Mouse (Mus musculus) central nervous system, embryonic 11.5 days (tissue): ENCODE data around the gene Zfand3. TPM values are rescaled to one million over a fixed set of nuclear protein-coding genes. Genes with fewer than 3 reads are reported as not detected.

ENCODE experiments used
- polyA plus RNA-seq: library from polyadenylated mRNA; depleted of rRNA; stranded (reverse); fragments of >200 nt; gene quantifications from 2 replicates; pipeline ENCODE4 v1.2.3, GENCODE M21; 2012; rRNA removed

Zfand3 gene
- 135 and 138 TPM in 2 replicates for polyA plus RNA-seq

DNA sequence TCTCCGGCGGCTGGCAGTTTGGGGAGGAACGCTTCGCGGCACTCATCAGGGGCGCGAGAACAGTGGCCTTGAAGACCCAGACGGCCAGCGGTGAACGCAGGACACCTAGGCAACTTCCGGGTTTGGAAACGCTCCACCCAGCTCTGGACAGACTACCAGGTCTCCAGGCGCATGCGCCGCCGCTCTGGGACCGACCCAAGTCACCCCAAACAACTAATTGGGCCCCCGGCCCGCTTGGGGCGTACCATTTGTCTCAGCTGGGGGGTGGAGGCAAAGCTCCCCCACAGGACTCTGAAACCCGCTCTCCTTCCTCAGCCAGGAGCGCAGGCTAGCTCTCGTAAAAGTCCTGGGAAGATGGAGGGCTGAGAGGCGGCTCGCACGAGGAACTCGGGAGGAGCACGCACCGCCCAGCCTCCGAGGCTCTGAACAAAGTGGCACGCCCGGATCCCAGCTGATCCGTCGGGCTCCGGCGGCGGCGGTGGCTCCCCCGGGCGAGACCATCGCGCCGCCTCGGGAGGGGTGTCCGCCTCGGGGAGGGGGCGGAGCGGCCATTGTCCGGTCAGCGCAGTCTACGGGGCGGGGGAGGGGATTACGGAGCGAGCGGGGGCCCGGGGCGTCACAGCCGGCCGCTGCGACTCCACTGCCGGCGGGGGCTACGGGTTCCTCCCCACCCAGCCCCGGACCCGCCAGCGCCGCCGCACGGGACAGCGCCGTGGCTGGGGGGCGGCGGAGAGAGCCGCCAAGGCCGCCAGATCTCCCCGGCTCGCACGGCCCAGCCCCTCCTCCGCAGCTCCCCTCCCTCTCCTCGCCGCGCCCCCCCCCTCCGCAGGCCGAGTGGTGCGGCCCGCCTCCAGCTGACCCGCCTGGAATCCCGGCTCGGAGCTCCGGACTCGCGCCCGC is at the start of gene Zfand3:
TSS of gene Zfand3 (plus strand) at position 531 of the 900 bp plus-strand sequence.

GRCm38 (mm10) chr17:29970037-29970555 is 34.4 kb upstream of the Zfand3 start, which contains the start of gene Mdga1:
Gene Mdga1, minus strand, starts transcription at chr17:29970087.

Other genes starting within 250 kb of the Zfand3 start
- gene Mdga1, start 34.6 kb upstream of the Zfand3 start, polyA plus RNA-seq: 13.5 and 20.5 TPM in 2 replicates